Mouse (Mus musculus) kidney, embryonic 16.5 days (tissue): ENCODE data around the gene Tmem131. TPM values are rescaled to one million over a fixed set of nuclear protein-coding genes. Genes with fewer than 3 reads are reported as not detected.

Experiments
- ATAC-seq: fragments of 200-750 bp; cut with Nextera tagmentation; 2 replicates; pipeline ENCODE4 v1.8.0; 2017; ENCODE audit warnings: moderate TSS enrichment; ENCODE audit not compliant: low FRiP score, low TSS enrichment
- H3K27ac ChIP-seq: fragments of 300-500 bp; sonication (generic); 2 replicates; pipeline ENCODE4 v1.5.1; 2014; ENCODE audit warnings: low read length
- H3K27me3 ChIP-seq: fragments of 300-500 bp; sonication (generic); 2 replicates; pipeline ENCODE4 v1.6.1; 2014; ENCODE audit warnings: low read length, control low read depth, mixed read lengths; ENCODE audit not compliant: insufficient read depth
- H3K36me3 ChIP-seq: fragments of 300-500 bp; sonication (generic); 2 replicates; pipeline ENCODE4 v1.6.1; 2014; ENCODE audit warnings: low read length, control low read depth, mixed read lengths; ENCODE audit not compliant: insufficient read depth
- H3K4me1 ChIP-seq: fragments of 300-500 bp; sonication (generic); 2 replicates; pipeline ENCODE4 v1.6.1; 2014; ENCODE audit warnings: low read length, control low read depth, mixed read lengths; ENCODE audit not compliant: insufficient read depth
- H3K4me2 ChIP-seq: fragments of 300-500 bp; sonication (generic); replicated peaks from 2 replicates; pipeline ENCODE4 v1.6.1; 2014; ENCODE audit warnings: low read depth, low read length
- H3K4me3 ChIP-seq: fragments of 300-500 bp; sonication (generic); 2 replicates; pipeline ENCODE4 v1.5.1; 2014; ENCODE audit warnings: mild to moderate bottlenecking, low read length
- H3K9ac ChIP-seq: fragments of 300-500 bp; sonication (generic); replicated peaks from 2 replicates; pipeline ENCODE4 v1.6.1; 2014; ENCODE audit warnings: low read length
- H3K9me3 ChIP-seq: fragments of 300-500 bp; sonication (generic); 2 replicates; pipeline ENCODE4 v1.6.1; 2016; ENCODE audit warnings: low read length, control low read depth
- WGBS: fragments of 180-500 bp; shearing (Covaris S2); extraction: QIAGEN DNeasy Blood & Tissue Kit; methylation state at CpG from one replicate; pipeline ENCODE4 v1.1.7; 2014; 5-methylcytosine and 5-hydroxymethylcytosine counted together
- polyA plus RNA-seq: library from polyadenylated mRNA; unstranded; fragments of >200 nt; fragmentation: Nextera tagmentation; extraction: Ambion mirVana; gene quantifications from 2 replicates; pipeline ENCODE4 v1.2.1, GENCODE M21; 2015

The Tmem131 gene
- polyA plus RNA-seq, 1 experiment from 2014 or later: 9.6 TPM

GRCm38 (mm10) chr1:36761568-36761967 is 181.9 kb downstream of the Tmem131 start, which contains the start of gene Zap70:
TSS of gene Zap70 (plus strand) at chr1:36761798.
- 71% methylated on average over 11 of the region's 11 CpGs for WGBS
- H3K27me3 ChIP-seq: no peaks in the 10 kb centered on the region
- no peaks in the 10 kb centered on the region for H3K36me3 ChIP-seq
- H3K4me3 ChIP-seq: no peak within 1 kb of the TSS
- no peak within 1 kb of the TSS for H3K27ac ChIP-seq
- ATAC-seq: no peak
- H3K4me2 ChIP-seq: no peak within 1 kb of the TSS
- no peaks in the 10 kb centered on the region for H3K4me1 ChIP-seq
- no peaks in the 10 kb centered on the region for H3K9me3 ChIP-seq
- H3K9ac ChIP-seq: no peak within 1 kb of the TSS

DNA sequence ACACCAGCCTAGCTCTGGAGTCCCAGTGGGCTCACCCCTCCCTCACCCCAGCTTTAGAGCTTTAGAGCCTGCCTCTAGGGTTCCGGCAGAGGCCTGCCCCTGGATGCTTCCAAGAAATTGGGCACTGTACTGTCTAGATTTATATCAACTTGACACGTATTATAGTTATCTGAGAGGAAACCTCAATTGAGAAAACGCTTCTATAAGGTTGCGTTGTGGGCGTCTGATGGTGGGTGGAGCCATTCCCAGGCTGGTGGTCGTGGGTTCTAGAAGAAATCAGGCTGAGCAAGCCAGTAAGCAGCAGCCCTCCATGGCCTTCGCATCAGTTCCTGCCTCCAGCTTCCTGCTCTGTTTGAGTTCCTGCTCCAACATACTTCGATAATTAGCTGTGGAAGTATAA is 182.4 kb downstream of the Tmem131 start:
- no peak overlapping the region for H3K4me2 ChIP-seq
- H3K9me3 ChIP-seq: no peaks in the 10 kb centered on the region
- no peaks in the 10 kb centered on the region for H3K36me3 ChIP-seq
- ATAC-seq: no peak
- H3K4me3 ChIP-seq: no peak overlapping the region
- no peak overlapping the region for H3K27ac ChIP-seq
- no peak overlapping the region for H3K9ac ChIP-seq
- H3K27me3 ChIP-seq: no peaks in the 10 kb centered on the region
- H3K4me1 ChIP-seq: no peaks in the 10 kb centered on the region
- WGBS: 84% methylated on average over 8 of the region's 8 CpGs

GRCm38 (mm10) chr1:36760401-36760800 is 183.1 kb downstream of the Tmem131 start:
- no peaks in the 10 kb centered on the region for H3K4me1 ChIP-seq
- WGBS: 64% methylated on average over 9 of the region's 9 CpGs
- H3K9me3 ChIP-seq: no peaks in the 10 kb centered on the region
- no peak for ATAC-seq
- no peak overlapping the region for H3K9ac ChIP-seq
- no peak overlapping the region for H3K27ac ChIP-seq
- H3K27me3 ChIP-seq: no peaks in the 10 kb centered on the region
- H3K36me3 ChIP-seq: no peaks in the 10 kb centered on the region
- no peak overlapping the region for H3K4me2 ChIP-seq
- H3K4me3 ChIP-seq: no peak overlapping the region

GRCm38 (mm10) chr1:36759076-36759475 is 184.4 kb downstream of the Tmem131 start:
- Histone ChIP-seq H3K9me3 (no peaks in the 10 kb centered on the region), H3K4me3 (no peak overlapping the region), H3K9ac (no peak overlapping the region), H3K4me2 (no peak overlapping the region), H3K27me3 (no peaks in the 10 kb centered on the region), H3K27ac (no peak overlapping the region), H3K36me3 (no peaks in the 10 kb centered on the region), H3K4me1 (no peaks in the 10 kb centered on the region)
- WGBS: 87% methylated on average over 18 of the region's 18 CpGs
- ATAC-seq: no peak

- no peak for ATAC-seq
- Histone ChIP-seq H3K36me3 (no peaks in the 10 kb centered on the region), H3K9ac (no peak overlapping the region), H3K27ac (no peak overlapping the region), H3K4me1 (no peaks in the 10 kb centered on the region), H3K4me3 (no peak overlapping the region), H3K4me2 (no peak overlapping the region), H3K9me3 (no peaks in the 10 kb centered on the region), H3K27me3 (no peaks in the 10 kb centered on the region)
- WGBS: 91% methylated on average over 9 of the region's 9 CpGs
These were observed 184.9 kb downstream of the Tmem131 start for GRCm38 (mm10) chr1:36758553-36758952.

- Histone ChIP-seq H3K9me3 (no peaks in the 10 kb centered on the region; the same call in 1 of the 2 replicates), H3K27ac (no peak overlapping the region), H3K27me3 (no peaks in the 10 kb centered on the region), H3K4me2 (no peak overlapping the region), H3K4me1 (no peaks in the 10 kb centered on the region), H3K4me3 (no peak overlapping the region), H3K36me3 (no peaks in the 10 kb centered on the region), H3K9ac (no peak overlapping the region)
- whole genome bisulfite sequencing: 85% methylated on average over 6 of the region's 6 CpGs
- ATAC-seq: no peak
These were observed 189.4 kb downstream of the Tmem131 start for GRCm38 (mm10) chr1:36753932-36754675.

DNA sequence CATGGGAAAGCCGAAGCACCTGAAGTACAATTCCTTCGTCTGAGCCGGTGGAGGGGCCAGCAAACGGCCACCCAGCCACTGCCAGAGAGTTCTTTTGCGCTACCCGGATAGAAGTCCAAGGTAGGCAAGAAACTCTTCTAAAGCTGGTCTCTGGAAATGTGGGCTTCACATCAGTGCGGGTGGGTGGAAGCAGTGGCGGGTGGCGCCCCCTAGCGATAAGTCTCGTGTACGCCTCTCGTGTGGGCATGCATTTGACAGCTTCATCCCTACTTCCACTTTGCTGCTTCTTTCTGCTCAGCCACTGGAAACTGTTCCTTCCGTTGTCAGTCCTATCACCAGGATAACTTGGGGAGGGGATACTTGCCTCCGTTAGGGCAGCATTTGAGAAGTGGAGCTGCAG is 197.0 kb downstream of the Tmem131 start:
- ATAC-seq: no peak
- H3K4me2 ChIP-seq: no peak overlapping the region
- no peaks in the 10 kb centered on the region; the same call in 1 of the 2 replicates for H3K9me3 ChIP-seq
- H3K27me3 ChIP-seq: no peaks in the 10 kb centered on the region; the same call in 1 of the 2 replicates
- WGBS: 55% methylated on average over 15 of the region's 15 CpGs
- H3K4me3 ChIP-seq: no peak overlapping the region
- no peak overlapping the region for H3K9ac ChIP-seq
- H3K27ac ChIP-seq: no peak overlapping the region
- no peaks in the 10 kb centered on the region for H3K36me3 ChIP-seq
- no peaks in the 10 kb centered on the region for H3K4me1 ChIP-seq

GRCm38 (mm10) chr1:36745661-36746060 is 197.8 kb downstream of the Tmem131 start:
- no peak overlapping the region for H3K9ac ChIP-seq
- H3K9me3 ChIP-seq: no peaks in the 10 kb centered on the region; the same call in 1 of the 2 replicates
- H3K27ac ChIP-seq: no peak overlapping the region
- no peaks in the 10 kb centered on the region for H3K36me3 ChIP-seq
- 73% methylated on average over 4 of the region's 4 CpGs for WGBS
- H3K4me3 ChIP-seq: no peak overlapping the region
- no peak for ATAC-seq
- H3K4me1 ChIP-seq: no peaks in the 10 kb centered on the region
- H3K27me3 ChIP-seq: no peaks in the 10 kb centered on the region; the same call in 1 of the 2 replicates
- no peak overlapping the region for H3K4me2 ChIP-seq

- Histone ChIP-seq H3K27ac (no peak overlapping the region), H3K4me1 (no peaks in the 10 kb centered on the region)
- ATAC-seq: 0 out of 2 replicates have a peak, but pooled peaks have one; percentile 23
These were observed 199.1 kb downstream of the Tmem131 start for GRCm38 (mm10) chr1:36744268-36744944.

DNA sequence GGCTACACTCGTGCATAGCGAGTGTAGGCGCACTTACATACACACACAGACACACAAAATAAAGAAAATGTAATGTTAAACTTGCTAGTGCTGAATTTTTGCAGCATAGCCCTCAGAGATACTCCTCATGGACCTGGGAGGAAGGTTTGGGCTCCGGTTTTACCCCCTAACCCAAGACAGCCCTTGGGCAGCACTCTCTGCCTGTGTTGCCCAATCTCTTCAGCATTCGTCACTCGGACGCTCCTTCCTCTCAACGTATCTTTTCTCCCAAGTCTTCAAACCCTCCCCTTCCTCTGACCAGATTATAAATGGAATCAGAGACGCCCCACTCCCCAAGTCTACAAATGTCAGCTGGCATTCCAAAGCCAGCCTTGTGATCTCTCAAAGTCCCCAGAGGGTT is 200.4 kb downstream of the Tmem131 start:
- no peak overlapping the region for H3K4me3 ChIP-seq
- no peak overlapping the region for H3K4me2 ChIP-seq
- H3K4me1 ChIP-seq: no peaks in the 10 kb centered on the region
- WGBS: 77% methylated on average over 9 of the region's 9 CpGs
- no peaks in the 10 kb centered on the region for H3K36me3 ChIP-seq
- 0 out of 2 replicates have a peak, but pooled peaks cover 2% of the 10 kb centered on the region for H3K9me3 ChIP-seq
- no peaks in the 10 kb centered on the region; the same call in 1 of the 2 replicates for H3K27me3 ChIP-seq
- ATAC-seq: no peak
- no peak overlapping the region for H3K27ac ChIP-seq
- no peak overlapping the region for H3K9ac ChIP-seq

More at GRCm38 (mm10) chr1:36744268-36744944, 199.1 kb downstream of the Tmem131 start:
- Histone ChIP-seq H3K9ac (no peak overlapping the region), H3K4me2 (peak overlapping the region; percentile 46), H3K4me3 (peak overlapping the region; percentile 18), H3K36me3 (no peaks in the 10 kb centered on the region), H3K27me3 (no peaks in the 10 kb centered on the region; the same call in 1 of the 2 replicates), H3K9me3 (no peaks in the 10 kb centered on the region; the same call in 1 of the 2 replicates)
- 25% methylated on average over 17 of the region's 17 CpGs for WGBS
